Mouse (Mus musculus): ENCODE results near the gene Ptms. TPM values are rescaled to one million over a fixed set of nuclear protein-coding genes. Genes with fewer than 3 reads are reported as not detected.

The Ptms gene
- polyA plus RNA-seq, 1 experiment from 2014 or later: 349 TPM

- Histone ChIP-seq H3K9ac (0 out of 2 replicates have a peak overlapping the region, but pooled peaks have one; percentile 44), H3K4me3 (no peak overlapping the region), H3K27me3 (no peaks in the 10 kb centered on the region), H3K4me1 (peaks cover 36% of the 10 kb centered on the region), H3K36me3 (no peaks in the 10 kb centered on the region), H3K27ac (peak overlapping the region; percentile 78), H3K9me3 (no peaks in the 10 kb centered on the region), H3K4me2 (0 out of 2 replicates have a peak overlapping the region, but pooled peaks have one; percentile 22)
- ATAC-seq (ENCODE audit: insufficient number of reproducible peaks, insufficient read depth, low FRiP score, low TSS enrichment, low read depth): no peak
- WGBS: 34% methylated on average over 5 of the region's 5 CpGs
Observed at GRCm38 (mm10) chr6:124925941-124926340, 6.0 kb upstream of the Ptms start.

GRCm38 (mm10) chr6:124925173-124925793, 5.4 kb upstream of the Ptms start:
- Histone ChIP-seq H3K4me3 (no peak overlapping the region), H3K4me2 (peak overlapping the region; percentile 22), H3K9me3 (no peaks in the 10 kb centered on the region), H3K9ac (0 out of 2 replicates have a peak overlapping the region, but pooled peaks have one; percentile 44), H3K27ac (peak overlapping the region; percentile 78; the same call in 1 of the 2 replicates), H3K27me3 (no peaks in the 10 kb centered on the region), H3K36me3 (no peaks in the 10 kb centered on the region), H3K4me1 (peaks cover 41% of the 10 kb centered on the region)
- 34% methylated on average over 12 of the region's 12 CpGs for WGBS
- ATAC-seq (ENCODE audit: insufficient number of reproducible peaks, insufficient read depth, low FRiP score, low TSS enrichment, low read depth): no peak

GRCm38 (mm10) chr6:124921539-124921938, 1.6 kb upstream of the Ptms start:
- H3K27me3 ChIP-seq: no peaks in the 10 kb centered on the region
- H3K4me1 ChIP-seq: peaks cover 50% of the 10 kb centered on the region
- no peaks in the 10 kb centered on the region for H3K9me3 ChIP-seq
- H3K27ac ChIP-seq: peak overlapping the region; percentile 100
- no peak for ATAC-seq (ENCODE audit: insufficient number of reproducible peaks, insufficient read depth, low FRiP score, low TSS enrichment, low read depth)
- H3K36me3 ChIP-seq: no peaks in the 10 kb centered on the region
- no peak overlapping the region for H3K4me3 ChIP-seq
- WGBS: 64% methylated on average over 4 of the region's 4 CpGs
- H3K4me2 ChIP-seq: no peak overlapping the region
- no peak overlapping the region for H3K9ac ChIP-seq

GRCm38 (mm10) chr6:124920318-124921085, 599 bp upstream of the Ptms start:
- peak overlapping the region; percentile 37 for H3K4me3 ChIP-seq
- peak overlapping the region; percentile 91 for H3K4me2 ChIP-seq
- H3K27ac ChIP-seq: peak overlapping the region; percentile 100
- ATAC-seq (ENCODE audit: insufficient number of reproducible peaks, insufficient read depth, low FRiP score, low TSS enrichment, low read depth): no peak
- no peaks in the 10 kb centered on the region for H3K36me3 ChIP-seq
- peak overlapping the region; percentile 49 for H3K9ac ChIP-seq
- no peaks in the 10 kb centered on the region for H3K9me3 ChIP-seq
- H3K27me3 ChIP-seq: no peaks in the 10 kb centered on the region
- peaks cover 49% of the 10 kb centered on the region for H3K4me1 ChIP-seq
- 25% methylated on average over 9 of the region's 9 CpGs for WGBS

GRCm38 (mm10) chr6:124918890-124919627, 844 bp downstream of the Ptms start:
- Histone ChIP-seq H3K9ac (0 out of 2 replicates have a peak overlapping the region, but pooled peaks have one; percentile 99), H3K27me3 (no peaks in the 10 kb centered on the region), H3K4me2 (peak overlapping the region; percentile 91), H3K9me3 (no peaks in the 10 kb centered on the region), H3K36me3 (peaks cover 11% of the 10 kb centered on the region), H3K4me3 (peak overlapping the region; percentile 91), H3K4me1 (peaks cover 58% of the 10 kb centered on the region), H3K27ac (peak overlapping the region; percentile 100)
- WGBS: 26% methylated on average over 13 of the region's 14 CpGs
- ATAC-seq (ENCODE audit: insufficient number of reproducible peaks, insufficient read depth, low FRiP score, low TSS enrichment, low read depth): no peak

- no peaks in the 10 kb centered on the region for H3K27me3 ChIP-seq
- peak overlapping the region; percentile 99 for H3K9ac ChIP-seq
- H3K36me3 ChIP-seq: peaks cover 18% of the 10 kb centered on the region
- peak overlapping the region; percentile 91 for H3K4me2 ChIP-seq
- peaks cover 66% of the 10 kb centered on the region for H3K4me1 ChIP-seq
- peak overlapping the region; percentile 100 for H3K27ac ChIP-seq
- H3K4me3 ChIP-seq: peak overlapping the region; percentile 91
- 10% methylated on average over 7 of the region's 7 CpGs for WGBS
- ATAC-seq (ENCODE audit: insufficient number of reproducible peaks, insufficient read depth, low FRiP score, low TSS enrichment, low read depth): no peak
- no peaks in the 10 kb centered on the region for H3K9me3 ChIP-seq
Observed at GRCm38 (mm10) chr6:124918331-124918690, 1.6 kb downstream of the Ptms start.

GRCm38 (mm10) chr6:124917518-124918330, 2.2 kb downstream of the Ptms start:
- ATAC-seq (ENCODE audit: insufficient number of reproducible peaks, insufficient read depth, low FRiP score, low TSS enrichment, low read depth): peak; percentile 61
- peaks cover 68% of the 10 kb centered on the region for H3K4me1 ChIP-seq
- WGBS: under 1% methylated on average over 58 of the region's 89 CpGs

GRCm38 (mm10) chr6:124916695-124917517, 3.0 kb downstream of the Ptms start:
- peaks cover 28% of the 10 kb centered on the region for H3K36me3 ChIP-seq
- peak overlapping the region; percentile 100 for H3K27ac ChIP-seq
- WGBS: under 1% methylated on average over 53 of the region's 67 CpGs
- H3K4me2 ChIP-seq: peak overlapping the region; percentile 91
- ATAC-seq (ENCODE audit: insufficient number of reproducible peaks, insufficient read depth, low FRiP score, low TSS enrichment, low read depth): peak; percentile 59
- peak overlapping the region; percentile 99 for H3K9ac ChIP-seq
- peak overlapping the region; percentile 91 for H3K4me3 ChIP-seq
- no peaks in the 10 kb centered on the region for H3K27me3 ChIP-seq
- H3K9me3 ChIP-seq: no peaks in the 10 kb centered on the region
- H3K4me1 ChIP-seq: peaks cover 70% of the 10 kb centered on the region

More at GRCm38 (mm10) chr6:124917518-124918330, 2.2 kb downstream of the Ptms start:
- peak overlapping the region; percentile 91 for H3K4me2 ChIP-seq
- peak overlapping the region; percentile 100 for H3K27ac ChIP-seq
- H3K36me3 ChIP-seq: peaks cover 24% of the 10 kb centered on the region
- H3K9ac ChIP-seq: peak overlapping the region; percentile 99
- H3K9me3 ChIP-seq: no peaks in the 10 kb centered on the region
- no peaks in the 10 kb centered on the region for H3K27me3 ChIP-seq
- peak overlapping the region; percentile 91 for H3K4me3 ChIP-seq

- 4% methylated on average over 12 of the region's 12 CpGs for WGBS
- Histone ChIP-seq H3K27me3 (no peaks in the 10 kb centered on the region), H3K4me3 (peak overlapping the region; percentile 91), H3K9ac (peak overlapping the region; percentile 99), H3K36me3 (peaks cover 28% of the 10 kb centered on the region), H3K4me1 (peaks cover 69% of the 10 kb centered on the region), H3K27ac (peak overlapping the region; percentile 100), H3K4me2 (peak overlapping the region; percentile 91), H3K9me3 (no peaks in the 10 kb centered on the region)
- ATAC-seq (ENCODE audit: insufficient number of reproducible peaks, insufficient read depth, low FRiP score, low TSS enrichment, low read depth): no peak
Observed at GRCm38 (mm10) chr6:124915942-124916694, 3.8 kb downstream of the Ptms start.
